Mouse (Mus musculus): ENCODE measurements around the gene Gm39566. TPM values are rescaled to one million over a fixed set of nuclear protein-coding genes. Genes with fewer than 3 reads are reported as not detected.

Gene Gm39566
- total and polyA plus RNA-seq, 3 experiments, result 0.05 TPM; not detected in 2

- H3K4me1 ChIP-seq (ENCODE audit: insufficient read depth, low read depth, low read length), result peaks cover 47% of the 10 kb centered on the region
- no peaks in the 10 kb centered on the region for H3K36me3 ChIP-seq (replicated peaks)
- no peak for TF ChIP-seq GATA1 (IDR thresholded peaks at IDR 0.05; ENCODE audit: borderline replicate concordance, low read length)
- no peak for TF ChIP-seq CTCF (IDR thresholded peaks at IDR 0.05; ENCODE audit: low read depth, low read length)
- TF ChIP-seq POLR2AphosphoS5 (IDR thresholded peaks at IDR 0.05; ENCODE audit: insufficient replicate concordance, low read depth, low read length), result no peak
- TF ChIP-seq GATA2 (IDR thresholded peaks at IDR 0.05; ENCODE audit: borderline replicate concordance, low read depth, low read length), result no peak
- no peak for TF ChIP-seq TAL1 (conservative IDR thresholded peaks at IDR 0.05; ENCODE audit: low read depth, low read length)
- no peak for ATAC-seq (ENCODE audit: extremely low read depth, insufficient number of reproducible peaks, low FRiP score, poor library complexity, severe bottlenecking)
- no peaks in the 10 kb centered on the region for H3K27me3 ChIP-seq (ENCODE audit: insufficient read depth, low read length)
- DNase-seq (ENCODE audit: low spot score), result no peak
- H3K4me3 ChIP-seq (ENCODE audit: low read depth, low read length), result no peak within 1 kb of the TSS
- H3K9me3 ChIP-seq (replicated peaks), result no peaks in the 10 kb centered on the region
Measured at GRCm38 (mm10) chr11:69761868-69762267, 53.2 kb downstream of the Gm39566 start, which contains the start of gene Slc35g3. Slc35g3 (minus strand) TSS chr11:69761968.

Other genes starting within 250 kb of the Gm39566 start
Only the 20 nearest of the 44 such genes appear.
- not detected in 2 replicates for gene Tnfsfm13, start 119.2 kb downstream of the Gm39566 start, total RNA-seq (2014; fragmentation: Nextera tagmentation)
- gene Tnfsfm13, start 119.2 kb downstream of the Gm39566 start, total RNA-seq (2017), result not detected in 2 replicates
- not detected in 2 replicates for gene Tnfsfm13, start 119.2 kb downstream of the Gm39566 start, polyA plus RNA-seq (2012)
- 192 and 251 TPM in 2 replicates for gene Polr2a, start 56.7 kb downstream of the Gm39566 start, total RNA-seq (2014; fragmentation: Nextera tagmentation)
- gene Polr2a, start 56.7 kb downstream of the Gm39566 start, total RNA-seq (2017), result 21.3 and 26.2 TPM in 2 replicates
- 116 and 119 TPM in 2 replicates for gene Polr2a, start 56.7 kb downstream of the Gm39566 start, polyA plus RNA-seq (2012)
- 1.1 TPM in 1 of 2 replicates, not detected in the other for gene Slc35g3, start 53.3 kb downstream of the Gm39566 start, total RNA-seq (2014; fragmentation: Nextera tagmentation)
- gene Slc35g3, start 53.3 kb downstream of the Gm39566 start, total RNA-seq (2017), result 0.27 TPM in 1 of 2 replicates, not detected in the other
- gene Slc35g3, start 53.3 kb downstream of the Gm39566 start, polyA plus RNA-seq (2012), result 0.18 TPM in 2 replicates
- 18.4 and 19.0 TPM in 2 replicates for gene Zbtb4, start 49.4 kb downstream of the Gm39566 start, total RNA-seq (2014; fragmentation: Nextera tagmentation)
- 5.6 and 8.6 TPM in 2 replicates for gene Zbtb4, start 49.4 kb downstream of the Gm39566 start, total RNA-seq (2017)
- gene Zbtb4, start 49.4 kb downstream of the Gm39566 start, polyA plus RNA-seq (2012), result 13.0 and 13.4 TPM in 2 replicates
- gene Chrnb1, start 19.4 kb downstream of the Gm39566 start, total RNA-seq (2014; fragmentation: Nextera tagmentation), result 2.3 and 2.8 TPM in 2 replicates
- gene Chrnb1, start 19.4 kb downstream of the Gm39566 start, total RNA-seq (2017), result 1.1 and 1.2 TPM in 2 replicates
- 0.39 and 0.50 TPM in 2 replicates for gene Chrnb1, start 19.4 kb downstream of the Gm39566 start, polyA plus RNA-seq (2012)
- gene Fgf11, start 13.4 kb downstream of the Gm39566 start, total RNA-seq (2014; fragmentation: Nextera tagmentation), result 24.9 and 28.9 TPM in 2 replicates
- 3.6 and 4.2 TPM in 2 replicates for gene Fgf11, start 13.4 kb downstream of the Gm39566 start, total RNA-seq (2017)
- 7.7 and 8.6 TPM in 2 replicates for gene Fgf11, start 13.4 kb downstream of the Gm39566 start, polyA plus RNA-seq (2012)
- gene Tmem102, start 9.7 kb downstream of the Gm39566 start, total RNA-seq (2014; fragmentation: Nextera tagmentation), result not detected in 2 replicates
- gene Tmem102, start 9.7 kb downstream of the Gm39566 start, total RNA-seq (2017), result not detected in 2 replicates
- not detected in 2 replicates for gene Tmem102, start 9.7 kb downstream of the Gm39566 start, polyA plus RNA-seq (2012)
- gene Spem2, start 3.2 kb upstream of the Gm39566 start, total RNA-seq (2014; fragmentation: Nextera tagmentation), result not detected in 2 replicates
- not detected in 2 replicates for gene Spem2, start 3.2 kb upstream of the Gm39566 start, total RNA-seq (2017)
- gene Spem2, start 3.2 kb upstream of the Gm39566 start, polyA plus RNA-seq (2012), result not detected in 2 replicates
- not detected in 2 replicates for gene Spem1, start 6.9 kb upstream of the Gm39566 start, total RNA-seq (2014; fragmentation: Nextera tagmentation)
- 0.11 TPM in 1 of 2 replicates, not detected in the other for gene Spem1, start 6.9 kb upstream of the Gm39566 start, total RNA-seq (2017)
- gene Spem1, start 6.9 kb upstream of the Gm39566 start, polyA plus RNA-seq (2012), result not detected in 2 replicates
- 3.0 and 6.8 TPM in 2 replicates for gene Nlgn2, start 22.5 kb upstream of the Gm39566 start, total RNA-seq (2014; fragmentation: Nextera tagmentation)
- 0.93 and 1.5 TPM in 2 replicates for gene Nlgn2, start 22.5 kb upstream of the Gm39566 start, total RNA-seq (2017)
- 3.1 and 3.5 TPM in 2 replicates for gene Nlgn2, start 22.5 kb upstream of the Gm39566 start, polyA plus RNA-seq (2012)
- gene Tmem256, start 23.2 kb upstream of the Gm39566 start, total RNA-seq (2014; fragmentation: Nextera tagmentation), result 116 and 202 TPM in 2 replicates
- gene Tmem256, start 23.2 kb upstream of the Gm39566 start, total RNA-seq (2017), result 409 and 434 TPM in 2 replicates
- gene Tmem256, start 23.2 kb upstream of the Gm39566 start, polyA plus RNA-seq (2012), result 513 and 777 TPM in 2 replicates
- gene Plscr3, start 31.1 kb upstream of the Gm39566 start, total RNA-seq (2014; fragmentation: Nextera tagmentation), result 26.2 and 32.3 TPM in 2 replicates
- 9.3 and 12.1 TPM in 2 replicates for gene Plscr3, start 31.1 kb upstream of the Gm39566 start, total RNA-seq (2017)
- 54.2 and 61.1 TPM in 2 replicates for gene Plscr3, start 31.1 kb upstream of the Gm39566 start, polyA plus RNA-seq (2012)
- gene Tnk1, start 43.4 kb upstream of the Gm39566 start, total RNA-seq (2014; fragmentation: Nextera tagmentation), result 4.3 and 9.0 TPM in 2 replicates
- gene Tnk1, start 43.4 kb upstream of the Gm39566 start, total RNA-seq (2017), result 0.82 and 1.5 TPM in 2 replicates
- gene Tnk1, start 43.4 kb upstream of the Gm39566 start, polyA plus RNA-seq (2012), result 0.47 and 0.95 TPM in 2 replicates
- gene Tmem95, start 62.7 kb upstream of the Gm39566 start, total RNA-seq (2014; fragmentation: Nextera tagmentation), result not detected in 2 replicates
- not detected in 2 replicates for gene Tmem95, start 62.7 kb upstream of the Gm39566 start, total RNA-seq (2017)
- not detected in 2 replicates for gene Tmem95, start 62.7 kb upstream of the Gm39566 start, polyA plus RNA-seq (2012)
- 0.90 TPM in 1 of 2 replicates, not detected in the other for gene Kctd11, start 66.1 kb upstream of the Gm39566 start, total RNA-seq (2014; fragmentation: Nextera tagmentation)
- gene Kctd11, start 66.1 kb upstream of the Gm39566 start, total RNA-seq (2017), result 0.52 and 0.55 TPM in 2 replicates
- 0.34 and 0.39 TPM in 2 replicates for gene Kctd11, start 66.1 kb upstream of the Gm39566 start, polyA plus RNA-seq (2012)
- gene Acap1, start 80.2 kb upstream of the Gm39566 start, total RNA-seq (2014; fragmentation: Nextera tagmentation), result 94.6 and 98.7 TPM in 2 replicates
- gene Acap1, start 80.2 kb upstream of the Gm39566 start, total RNA-seq (2017), result 103 and 118 TPM in 2 replicates
- gene Acap1, start 80.2 kb upstream of the Gm39566 start, polyA plus RNA-seq (2012), result 184 and 216 TPM in 2 replicates
- gene 2810408A11Rik, start 85.7 kb upstream of the Gm39566 start, total RNA-seq (2014; fragmentation: Nextera tagmentation), result 6.6 and 7.2 TPM in 2 replicates
- gene 2810408A11Rik, start 85.7 kb upstream of the Gm39566 start, total RNA-seq (2017), result 1.7 and 4.4 TPM in 2 replicates
- 0.62 and 1.2 TPM in 2 replicates for gene 2810408A11Rik, start 85.7 kb upstream of the Gm39566 start, polyA plus RNA-seq (2012)
- gene Neurl4, start 85.8 kb upstream of the Gm39566 start, total RNA-seq (2014; fragmentation: Nextera tagmentation), result 25.7 and 39.6 TPM in 2 replicates
- 27.2 and 30.2 TPM in 2 replicates for gene Neurl4, start 85.8 kb upstream of the Gm39566 start, total RNA-seq (2017)
- gene Neurl4, start 85.8 kb upstream of the Gm39566 start, polyA plus RNA-seq (2012), result 87.0 and 110 TPM in 2 replicates
- 305 and 344 TPM in 2 replicates for gene Gps2, start 98.6 kb upstream of the Gm39566 start, total RNA-seq (2014; fragmentation: Nextera tagmentation)
- gene Gps2, start 98.6 kb upstream of the Gm39566 start, total RNA-seq (2017), result 44.9 and 45.8 TPM in 2 replicates
- 203 and 216 TPM in 2 replicates for gene Gps2, start 98.6 kb upstream of the Gm39566 start, polyA plus RNA-seq (2012)
- 1,285 and 1,536 TPM in 2 replicates for gene Eif5a, start 106.7 kb upstream of the Gm39566 start, total RNA-seq (2014; fragmentation: Nextera tagmentation)
- 763 and 764 TPM in 2 replicates for gene Eif5a, start 106.7 kb upstream of the Gm39566 start, total RNA-seq (2017)
- 2,879 and 2,909 TPM in 2 replicates for gene Eif5a, start 106.7 kb upstream of the Gm39566 start, polyA plus RNA-seq (2012)

All from G1E (cell line).